Mouse (Mus musculus) 3T3-L1 (cell line): ENCODE results near the gene Jmjd8.

Experiments
- DNase-seq: peaks from one replicate; pipeline ENCODE4 v3.0.0-alpha.2; 2015; ENCODE audit warnings: low read depth, low spot score

Jmjd8 gene

GRCm38 (mm10) chr17:25877025-25877424 lies 48.4 kb downstream of the Jmjd8 start:
- no peak for DNase-seq

GRCm38 (mm10) chr17:25877741-25878610 lies 49.3 kb downstream of the Jmjd8 start:
- DNase-seq = no peak

GRCm38 (mm10) chr17:25878611-25879180 lies 50.0 kb downstream of the Jmjd8 start:
- no peak for DNase-seq

GRCm38 (mm10) chr17:25879261-25879660 lies 50.6 kb downstream of the Jmjd8 start:
- DNase-seq = peak; percentile 50

GRCm38 (mm10) chr17:25879750-25880149 lies 51.1 kb downstream of the Jmjd8 start:
- no peak for DNase-seq

GRCm38 (mm10) chr17:25880196-25880910 lies 51.7 kb downstream of the Jmjd8 start, which contains the start of gene Wfikkn1:
Gene Wfikkn1 (minus strand): TSS chr17:25880858.
- DNase-seq = no peak

- no peak for DNase-seq
Measured at GRCm38 (mm10) chr17:25880913-25881641, 52.4 kb downstream of the Jmjd8 start.
